Mouse (Mus musculus) frontal cortex, postnatal 14 days (tissue): ENCODE results near the gene Dynlrb2.
A peak's percentile ranks its signal among the peaks of the same experiment; 100 is the strongest.

ENCODE experiments used
- DNase-seq, 2 experiments: peaks; one replicate each; pipeline ENCODE4 v3.0.0; 2022; ENCODE audit warnings: low spot score in 2 of 2

The Dynlrb2 gene

DNA sequence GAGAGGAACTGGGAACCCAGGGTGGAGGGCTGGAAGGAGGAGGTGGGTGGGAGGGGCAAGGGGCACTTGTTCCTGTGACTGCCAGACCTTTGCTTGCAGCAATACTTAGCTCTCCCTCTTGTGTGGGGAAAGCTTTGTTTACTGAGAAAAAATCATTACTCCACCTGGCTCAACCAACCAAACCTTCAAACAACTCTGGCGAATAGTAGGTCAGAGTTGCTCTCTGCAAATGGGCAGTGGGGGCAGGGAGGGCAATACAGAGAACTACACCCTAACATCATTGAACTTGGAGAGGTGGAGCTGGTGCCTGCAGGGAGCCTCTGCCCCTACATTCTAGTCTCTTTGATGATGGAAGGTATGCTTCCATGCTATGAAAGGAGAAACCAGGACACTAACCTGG lies 35.4 kb downstream of the Dynlrb2 start:
- no peak for DNase-seq

DNA sequence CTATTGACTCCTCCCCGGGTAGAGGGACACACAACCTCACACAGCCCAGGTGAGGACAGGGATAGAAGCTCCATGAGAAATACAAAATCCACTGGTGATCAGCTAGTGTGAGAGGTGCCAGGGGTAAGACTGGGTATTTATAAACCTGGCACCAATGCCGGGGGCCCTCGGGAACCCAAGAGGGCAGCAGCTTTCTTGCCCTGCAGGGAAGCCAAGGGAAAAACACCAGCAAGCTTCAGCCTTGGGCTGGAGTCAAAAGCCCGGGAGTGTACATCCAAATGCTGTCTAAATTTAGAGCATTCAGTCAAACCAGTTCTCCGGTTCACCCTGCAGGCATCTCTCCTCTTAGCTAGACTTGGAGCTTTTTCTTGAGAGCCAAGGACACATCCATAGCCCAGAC lies 38.1 kb downstream of the Dynlrb2 start:
- DNase-seq: no peak

DNA sequence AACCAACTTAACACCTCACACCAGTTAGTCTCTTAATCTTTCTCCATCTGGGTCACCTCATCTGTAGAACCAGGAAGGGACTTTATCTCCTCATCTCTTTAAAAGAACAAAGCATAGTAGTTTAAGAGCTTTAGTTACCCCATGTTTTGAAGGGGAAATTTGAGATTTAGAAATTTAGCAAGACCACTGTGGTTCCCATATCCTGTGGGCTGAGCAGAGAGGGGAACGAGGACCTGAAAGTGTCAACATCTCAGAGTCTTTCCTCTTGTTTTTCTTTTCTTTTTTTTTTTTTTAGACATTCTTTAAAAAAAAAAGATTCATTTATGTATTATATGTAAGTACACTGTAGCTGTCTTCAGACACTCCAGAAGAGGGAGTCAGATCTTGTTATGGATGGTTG lies 38.6 kb downstream of the Dynlrb2 start:
- DNase-seq: no peak

DNA sequence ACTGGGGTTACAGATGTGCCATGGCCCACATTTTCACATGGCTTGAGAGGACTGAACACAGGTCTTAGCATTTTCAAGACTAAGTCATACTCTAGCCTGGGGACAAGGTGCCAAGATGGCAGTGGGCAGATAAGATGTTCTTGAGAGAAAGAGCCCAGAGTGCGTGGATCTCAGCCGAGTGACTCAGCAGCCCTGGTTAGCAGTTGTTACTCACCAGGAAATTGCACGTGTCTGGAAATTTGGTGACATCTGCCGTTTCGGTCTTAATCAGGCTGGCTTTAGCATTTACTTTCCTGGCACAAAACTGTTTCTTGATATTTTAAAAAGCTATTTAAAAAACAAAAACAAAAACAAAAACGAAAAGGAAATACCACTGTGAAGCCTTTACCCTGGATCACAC lies 47.5 kb downstream of the Dynlrb2 start:
- DNase-seq: peak in 1 of 2 experiments; percentile 7

DNA sequence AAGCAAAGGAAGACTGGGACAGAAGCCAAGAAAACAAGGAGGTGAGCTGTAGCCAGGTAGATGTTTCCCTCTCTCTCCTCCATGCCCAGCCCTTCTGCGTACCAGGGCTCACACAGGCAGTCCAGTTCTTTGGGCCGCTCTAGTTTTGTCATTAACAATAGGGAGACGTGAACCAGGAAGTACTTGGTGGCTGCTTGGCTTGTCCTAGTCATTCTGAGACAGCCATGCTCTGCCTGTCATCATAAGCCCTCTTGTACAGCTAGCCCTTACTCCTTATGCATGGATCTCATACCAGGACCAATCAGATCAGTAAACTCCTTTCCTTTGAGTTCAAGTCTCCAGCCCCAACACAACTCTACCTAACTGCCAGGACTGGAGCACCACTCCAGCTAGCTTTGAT lies 48.0 kb downstream of the Dynlrb2 start:
- no peak for DNase-seq
